Mouse (Mus musculus): ENCODE measurements at regions not wholly inside any gene's neighbourhood (a gene's known extent, or its start where the extent isn't known, plus 50 kb on each side); places are given as distances from the start of the nearest gene placed in this dataset.

- TF ChIP-seq CTCF (IDR thresholded peaks at IDR 0.05) (no peak), EP300 (IDR thresholded peaks at IDR 0.05) (no peak)
Measured at GRCm38 (mm10) chr6:60411669-60412068, 418.0 kb downstream of the Snca start.

All from lung, postnatal 0 days (tissue).